Mouse (Mus musculus): ENCODE results near the gene Tcam1. TPM values are rescaled to one million over a fixed set of nuclear protein-coding genes. Genes with fewer than 3 reads are reported as not detected.

Tcam1 gene
- polyA plus RNA-seq, 1 experiment from 2014 or later: 0.26 TPM

DNA sequence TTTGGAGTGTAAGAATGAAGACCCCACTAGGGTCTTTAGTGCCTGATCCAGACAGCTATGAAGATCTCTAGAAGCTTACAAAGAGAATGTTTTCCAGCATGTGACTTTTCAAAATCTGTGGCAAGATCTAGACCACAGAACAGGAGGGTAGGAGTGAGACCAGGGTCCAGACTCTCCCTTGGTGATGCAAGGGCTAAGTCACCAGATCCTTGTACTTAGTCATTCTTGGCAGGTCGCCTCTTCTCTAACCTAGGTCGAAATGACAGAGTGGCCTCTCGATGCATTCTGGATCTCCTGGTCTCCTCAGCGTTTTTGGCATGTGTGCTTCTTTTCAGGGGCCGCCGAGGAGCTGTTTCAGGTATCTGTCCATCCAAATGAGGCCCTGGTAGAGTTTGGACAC lies 6.0 kb downstream of the Tcam1 start:
- Histone ChIP-seq H3K4me1 (replicated peaks; ENCODE audit: control insufficient read depth, insufficient read depth, low read length) (no peaks in the 10 kb centered on the region), H3K4me3 (ENCODE audit: low read depth, low read length) (no peak overlapping the region), H3K9ac (ENCODE audit: low read length) (no peak overlapping the region), H3K4me2 (ENCODE audit: low read length) (no peak overlapping the region), H3K36me3 (ENCODE audit: control insufficient read depth, insufficient read depth, low read length) (no peaks in the 10 kb centered on the region), H3K27me3 (replicated peaks; ENCODE audit: control insufficient read depth, insufficient read depth, low read length) (no peaks in the 10 kb centered on the region), H3K27ac (ENCODE audit: low read depth) (no peak overlapping the region), H3K9me3 (ENCODE audit: control insufficient read depth, low read length) (no peaks in the 10 kb centered on the region)
- no peak for DNase-seq (ENCODE audit: low spot score)
- ATAC-seq (replicated peaks; ENCODE audit: low FRiP score, low TSS enrichment, low read depth): no peak
- WGBS: 77% methylated on average over 6 of the region's 6 CpGs

DNA sequence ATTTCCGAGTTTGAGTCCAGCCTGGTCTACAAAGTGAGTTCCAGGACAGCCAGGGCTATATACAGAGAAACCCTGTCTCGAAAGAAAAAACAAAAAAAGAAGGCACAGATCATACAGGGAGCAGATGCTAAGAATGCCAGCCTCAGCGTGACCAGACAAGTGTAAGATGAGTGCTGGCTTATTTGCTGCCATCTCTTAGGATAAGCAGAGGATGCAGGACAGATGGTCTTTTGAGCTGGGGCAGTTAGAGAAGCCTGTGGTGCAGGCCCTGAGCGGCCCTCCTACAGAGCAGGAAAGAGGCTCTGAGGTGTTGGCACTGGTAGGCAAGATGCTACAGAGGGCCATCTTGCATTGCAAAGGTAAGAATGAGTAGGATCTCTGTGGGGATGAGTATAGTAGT lies 6.9 kb downstream of the Tcam1 start:
- ATAC-seq (replicated peaks; ENCODE audit: low FRiP score, low TSS enrichment, low read depth): no peak
- DNase-seq (ENCODE audit: low spot score): no peak
- 85% methylated on average over 4 of the region's 4 CpGs for WGBS
- H3K27ac ChIP-seq (ENCODE audit: low read depth): no peak overlapping the region
- H3K27me3 ChIP-seq (replicated peaks; ENCODE audit: control insufficient read depth, insufficient read depth, low read length): no peaks in the 10 kb centered on the region
- H3K4me2 ChIP-seq (ENCODE audit: low read length): no peak overlapping the region
- H3K9me3 ChIP-seq (ENCODE audit: control insufficient read depth, low read length): no peaks in the 10 kb centered on the region
- H3K36me3 ChIP-seq (ENCODE audit: control insufficient read depth, insufficient read depth, low read length): no peaks in the 10 kb centered on the region
- H3K4me3 ChIP-seq (ENCODE audit: low read depth, low read length): no peak overlapping the region
- H3K4me1 ChIP-seq (replicated peaks; ENCODE audit: control insufficient read depth, insufficient read depth, low read length): no peaks in the 10 kb centered on the region
- no peak overlapping the region for H3K9ac ChIP-seq (ENCODE audit: low read length)

DNA sequence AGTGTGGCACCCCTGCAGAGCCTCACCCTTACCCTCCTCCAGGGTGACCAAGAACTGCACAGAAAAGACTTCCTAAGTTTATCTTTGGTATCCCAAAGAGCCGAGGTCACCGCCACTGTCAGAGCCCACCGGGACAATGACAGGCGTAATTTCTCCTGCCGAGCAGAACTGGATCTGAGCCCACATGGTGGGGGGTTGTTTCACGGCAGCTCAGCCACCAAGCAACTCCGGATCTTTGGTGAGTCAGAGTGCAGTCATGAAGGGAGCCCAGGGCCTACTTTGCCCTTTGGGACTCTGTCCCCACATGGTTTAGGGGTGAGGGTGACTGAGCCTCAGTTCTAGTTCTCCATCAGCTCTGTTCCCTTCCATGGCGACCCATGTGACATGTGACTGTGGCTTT lies 7.7 kb downstream of the Tcam1 start:
- Histone ChIP-seq H3K9me3 (ENCODE audit: control insufficient read depth, low read length) (no peaks in the 10 kb centered on the region), H3K4me2 (ENCODE audit: low read length) (no peak overlapping the region), H3K27me3 (replicated peaks; ENCODE audit: control insufficient read depth, insufficient read depth, low read length) (no peaks in the 10 kb centered on the region), H3K4me3 (ENCODE audit: low read depth, low read length) (no peak overlapping the region), H3K36me3 (ENCODE audit: control insufficient read depth, insufficient read depth, low read length) (no peaks in the 10 kb centered on the region), H3K4me1 (replicated peaks; ENCODE audit: control insufficient read depth, insufficient read depth, low read length) (no peaks in the 10 kb centered on the region), H3K9ac (ENCODE audit: low read length) (no peak overlapping the region), H3K27ac (ENCODE audit: low read depth) (no peak overlapping the region)
- no peak for DNase-seq (ENCODE audit: low spot score)
- 66% methylated on average over 8 of the region's 8 CpGs for WGBS
- no peak for ATAC-seq (replicated peaks; ENCODE audit: low FRiP score, low TSS enrichment, low read depth)

DNA sequence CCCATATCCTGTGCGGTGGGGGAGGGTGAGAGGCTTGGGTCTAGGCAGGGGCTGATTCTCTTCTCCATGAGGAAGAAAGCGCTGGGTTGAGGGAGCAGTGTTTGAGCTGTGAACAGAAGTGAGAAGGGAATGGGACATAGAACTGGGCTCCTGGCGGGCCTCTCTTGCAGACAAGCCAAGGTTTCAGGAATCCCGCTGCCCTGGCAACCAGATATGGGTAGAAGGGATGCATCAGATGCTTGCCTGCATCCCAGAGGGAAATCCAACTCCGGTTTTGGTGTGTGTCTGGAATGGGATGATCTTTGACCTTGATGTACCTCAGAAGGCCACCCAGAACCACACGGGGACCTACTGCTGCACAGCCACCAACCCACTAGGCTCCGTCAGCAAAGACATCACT lies 9.7 kb downstream of the Tcam1 start:
- 89% methylated on average over 7 of the region's 7 CpGs for WGBS
- H3K4me3 ChIP-seq (ENCODE audit: low read depth, low read length): no peak overlapping the region
- H3K27ac ChIP-seq (ENCODE audit: low read depth): no peak overlapping the region

DNA sequence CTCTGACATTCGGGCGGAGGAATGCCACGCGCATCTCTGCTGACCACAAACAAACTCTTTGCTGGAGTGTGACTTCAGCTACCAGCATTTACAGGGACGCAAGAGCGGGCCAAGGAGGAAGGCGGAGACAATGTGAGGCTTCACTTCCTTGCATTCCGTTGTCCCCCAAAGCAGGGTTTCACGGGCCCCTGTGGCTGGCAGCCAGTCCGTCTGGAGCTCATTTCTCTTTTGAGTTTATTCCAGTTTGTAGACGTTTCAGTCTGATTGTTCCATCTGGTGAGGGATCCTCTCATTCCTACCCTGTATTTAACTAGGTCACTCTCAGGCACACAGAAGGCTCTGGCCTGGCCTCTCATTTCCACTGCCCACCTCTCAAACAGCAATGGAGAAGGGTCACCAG lies 10.5 kb downstream of the Tcam1 start:
- WGBS: 59% methylated on average over 11 of the region's 11 CpGs
- H3K9ac ChIP-seq (ENCODE audit: low read length): no peak overlapping the region

More for the DNA sequence above, 9.7 kb downstream of the Tcam1 start:
- ATAC-seq (replicated peaks; ENCODE audit: low FRiP score, low TSS enrichment, low read depth): no peak
- no peak for DNase-seq (ENCODE audit: low spot score)
- Histone ChIP-seq H3K4me1 (replicated peaks; ENCODE audit: control insufficient read depth, insufficient read depth, low read length) (no peaks in the 10 kb centered on the region), H3K9me3 (ENCODE audit: control insufficient read depth, low read length) (no peaks in the 10 kb centered on the region), H3K4me2 (ENCODE audit: low read length) (no peak overlapping the region), H3K27me3 (replicated peaks; ENCODE audit: control insufficient read depth, insufficient read depth, low read length) (no peaks in the 10 kb centered on the region), H3K36me3 (ENCODE audit: control insufficient read depth, insufficient read depth, low read length) (no peaks in the 10 kb centered on the region), H3K9ac (ENCODE audit: low read length) (no peak overlapping the region)

DNA sequence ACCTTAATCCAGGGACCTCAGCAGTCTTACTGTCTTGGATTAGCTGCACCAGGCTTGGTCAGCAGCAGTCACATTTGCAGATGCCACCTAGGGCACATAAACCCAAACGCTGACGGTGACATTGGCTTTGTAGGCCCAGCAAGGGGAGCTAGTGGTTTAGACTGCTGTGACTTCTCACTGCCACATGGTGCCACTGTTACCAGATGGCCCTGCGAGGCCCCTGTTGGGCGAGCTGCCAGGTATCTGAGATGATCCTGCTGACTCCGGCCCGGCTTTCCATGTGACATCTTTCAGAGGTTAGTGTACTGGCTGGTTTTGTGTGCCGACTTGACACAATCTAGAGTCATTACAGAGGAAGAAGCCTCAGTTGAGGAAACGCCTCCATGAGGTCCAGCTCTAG lies 12.9 kb downstream of the Tcam1 start:
- Histone ChIP-seq H3K27ac (ENCODE audit: low read depth) (no peak overlapping the region), H3K9me3 (ENCODE audit: control insufficient read depth, low read length) (no peaks in the 10 kb centered on the region), H3K4me2 (ENCODE audit: low read length) (no peak overlapping the region), H3K4me3 (ENCODE audit: low read depth, low read length) (no peak overlapping the region), H3K36me3 (ENCODE audit: control insufficient read depth, insufficient read depth, low read length) (no peaks in the 10 kb centered on the region), H3K4me1 (replicated peaks; ENCODE audit: control insufficient read depth, insufficient read depth, low read length) (no peaks in the 10 kb centered on the region), H3K27me3 (replicated peaks; ENCODE audit: control insufficient read depth, insufficient read depth, low read length) (no peaks in the 10 kb centered on the region), H3K9ac (ENCODE audit: low read length) (no peak overlapping the region)
- DNase-seq (ENCODE audit: low spot score) (no peak), ATAC-seq (replicated peaks; ENCODE audit: low FRiP score, low TSS enrichment, low read depth) (no peak)
- 59% methylated on average over 8 of the region's 8 CpGs for WGBS

More for the DNA sequence above, 10.5 kb downstream of the Tcam1 start:
- Histone ChIP-seq H3K36me3 (ENCODE audit: control insufficient read depth, insufficient read depth, low read length) (no peaks in the 10 kb centered on the region), H3K4me2 (ENCODE audit: low read length) (no peak overlapping the region), H3K27ac (ENCODE audit: low read depth) (no peak overlapping the region), H3K27me3 (replicated peaks; ENCODE audit: control insufficient read depth, insufficient read depth, low read length) (no peaks in the 10 kb centered on the region), H3K4me1 (replicated peaks; ENCODE audit: control insufficient read depth, insufficient read depth, low read length) (no peaks in the 10 kb centered on the region), H3K9me3 (ENCODE audit: control insufficient read depth, low read length) (no peaks in the 10 kb centered on the region), H3K4me3 (ENCODE audit: low read depth, low read length) (no peak overlapping the region)
- no peak for DNase-seq (ENCODE audit: low spot score)
- no peak for ATAC-seq (replicated peaks; ENCODE audit: low FRiP score, low TSS enrichment, low read depth)

DNA sequence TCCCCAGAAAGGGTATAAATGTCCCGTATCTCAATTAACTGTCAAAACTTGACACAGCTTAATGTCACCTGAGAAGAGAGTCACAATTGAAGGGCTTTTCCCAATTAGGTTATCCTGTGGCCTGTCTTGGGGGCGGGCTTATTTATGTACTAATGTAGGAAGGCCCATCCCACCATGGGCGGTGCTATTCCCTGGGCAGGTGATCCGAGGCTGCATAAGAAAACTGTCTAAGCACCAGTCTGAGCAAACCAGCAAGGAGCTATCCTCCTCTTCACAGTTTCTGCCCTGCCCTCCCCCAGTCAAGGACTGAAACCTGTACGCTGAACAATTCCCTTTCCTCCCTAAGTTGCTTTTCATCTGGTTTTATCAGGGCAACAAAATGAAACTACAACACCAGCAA lies 13.9 kb downstream of the Tcam1 start:
- Histone ChIP-seq H3K4me1 (replicated peaks; ENCODE audit: control insufficient read depth, insufficient read depth, low read length) (no peaks in the 10 kb centered on the region), H3K9me3 (ENCODE audit: control insufficient read depth, low read length) (no peaks in the 10 kb centered on the region), H3K4me2 (ENCODE audit: low read length) (no peak overlapping the region), H3K27ac (ENCODE audit: low read depth) (no peak overlapping the region), H3K27me3 (replicated peaks; ENCODE audit: control insufficient read depth, insufficient read depth, low read length) (no peaks in the 10 kb centered on the region), H3K9ac (ENCODE audit: low read length) (no peak overlapping the region), H3K36me3 (ENCODE audit: control insufficient read depth, insufficient read depth, low read length) (no peaks in the 10 kb centered on the region), H3K4me3 (ENCODE audit: low read depth, low read length) (no peak overlapping the region)
- WGBS: 92% methylated on average over 5 of the region's 5 CpGs
- DNase-seq (ENCODE audit: low spot score) (no peak), ATAC-seq (replicated peaks; ENCODE audit: low FRiP score, low TSS enrichment, low read depth) (no peak)

DNA sequence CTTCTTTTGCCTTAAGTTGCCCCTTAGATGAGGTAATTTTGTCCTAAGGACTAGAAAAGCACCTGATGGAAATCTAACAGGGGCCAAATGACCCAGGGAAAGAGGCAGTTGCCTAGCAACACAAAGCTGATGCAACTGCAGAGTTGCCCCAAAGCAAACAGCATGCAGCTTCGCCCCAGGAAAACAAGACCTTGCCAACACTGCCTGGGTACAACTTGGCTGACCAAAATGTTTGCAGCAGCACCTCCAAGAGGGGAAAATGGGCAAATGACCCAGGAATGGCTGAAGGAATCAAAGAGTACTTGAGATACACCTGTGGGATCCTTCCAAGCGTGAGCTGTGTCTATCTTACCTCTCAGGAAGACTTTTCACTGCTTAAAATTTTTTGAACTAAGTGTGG lies 15.4 kb downstream of the Tcam1 start:
- DNase-seq (ENCODE audit: low spot score): no peak
- H3K27me3 ChIP-seq (replicated peaks; ENCODE audit: control insufficient read depth, insufficient read depth, low read length): no peaks in the 10 kb centered on the region
- no peak overlapping the region for H3K4me3 ChIP-seq (ENCODE audit: low read depth, low read length)
- H3K4me2 ChIP-seq (ENCODE audit: low read length): no peak overlapping the region
- 91% methylated on average over 2 of the region's 2 CpGs for WGBS
- ATAC-seq (replicated peaks; ENCODE audit: low FRiP score, low TSS enrichment, low read depth): no peak
- no peaks in the 10 kb centered on the region for H3K4me1 ChIP-seq (replicated peaks; ENCODE audit: control insufficient read depth, insufficient read depth, low read length)
- H3K9me3 ChIP-seq (ENCODE audit: control insufficient read depth, low read length): no peaks in the 10 kb centered on the region
- H3K36me3 ChIP-seq (ENCODE audit: control insufficient read depth, insufficient read depth, low read length): no peaks in the 10 kb centered on the region
- no peak overlapping the region for H3K9ac ChIP-seq (ENCODE audit: low read length)
- no peak overlapping the region for H3K27ac ChIP-seq (ENCODE audit: low read depth)

DNA sequence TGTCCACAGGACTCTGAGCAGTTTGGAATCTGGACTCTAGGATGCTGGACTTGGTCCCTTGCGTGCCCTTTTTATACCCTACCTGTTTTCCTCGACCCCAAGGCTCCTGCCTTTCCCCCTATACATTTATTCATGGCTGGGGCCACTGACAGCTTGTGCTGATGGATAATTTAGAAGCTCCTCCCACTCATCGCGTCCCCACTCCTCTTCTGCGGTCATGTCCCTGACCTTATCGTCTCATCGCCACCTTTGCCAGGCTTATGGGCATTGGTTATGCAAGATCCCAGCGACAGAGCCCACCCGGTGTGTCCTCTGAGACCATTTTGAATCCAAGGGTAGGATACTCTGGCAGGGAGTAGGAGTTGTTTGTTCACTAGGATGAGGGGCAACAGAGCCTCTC lies 25.3 kb downstream of the Tcam1 start, which contains the start of gene Gh:
Gh (minus strand) TSS at position 101 of the 400 bp plus-strand sequence.
- DNase-seq (ENCODE audit: low spot score) (no peak), ATAC-seq (replicated peaks; ENCODE audit: low FRiP score, low TSS enrichment, low read depth) (no peak)
- no peak within 1 kb of the TSS for H3K4me3 ChIP-seq (ENCODE audit: low read depth, low read length)
- H3K27ac ChIP-seq (ENCODE audit: low read depth): no peak within 1 kb of the TSS
- no peaks in the 10 kb centered on the region for H3K9me3 ChIP-seq (ENCODE audit: control insufficient read depth, low read length)
- H3K4me1 ChIP-seq (replicated peaks; ENCODE audit: control insufficient read depth, insufficient read depth, low read length): no peaks in the 10 kb centered on the region
- H3K9ac ChIP-seq (ENCODE audit: low read length): no peak within 1 kb of the TSS
- no peaks in the 10 kb centered on the region for H3K36me3 ChIP-seq (ENCODE audit: control insufficient read depth, insufficient read depth, low read length)
- WGBS: 79% methylated on average over 9 of the region's 9 CpGs
- H3K4me2 ChIP-seq (ENCODE audit: low read length): no peak within 1 kb of the TSS
- H3K27me3 ChIP-seq (replicated peaks; ENCODE audit: control insufficient read depth, insufficient read depth, low read length): no peaks in the 10 kb centered on the region

Data from intestine, embryonic 14.5 days (tissue).